Mouse (Mus musculus): ENCODE results near the gene Cib4.

DNA sequence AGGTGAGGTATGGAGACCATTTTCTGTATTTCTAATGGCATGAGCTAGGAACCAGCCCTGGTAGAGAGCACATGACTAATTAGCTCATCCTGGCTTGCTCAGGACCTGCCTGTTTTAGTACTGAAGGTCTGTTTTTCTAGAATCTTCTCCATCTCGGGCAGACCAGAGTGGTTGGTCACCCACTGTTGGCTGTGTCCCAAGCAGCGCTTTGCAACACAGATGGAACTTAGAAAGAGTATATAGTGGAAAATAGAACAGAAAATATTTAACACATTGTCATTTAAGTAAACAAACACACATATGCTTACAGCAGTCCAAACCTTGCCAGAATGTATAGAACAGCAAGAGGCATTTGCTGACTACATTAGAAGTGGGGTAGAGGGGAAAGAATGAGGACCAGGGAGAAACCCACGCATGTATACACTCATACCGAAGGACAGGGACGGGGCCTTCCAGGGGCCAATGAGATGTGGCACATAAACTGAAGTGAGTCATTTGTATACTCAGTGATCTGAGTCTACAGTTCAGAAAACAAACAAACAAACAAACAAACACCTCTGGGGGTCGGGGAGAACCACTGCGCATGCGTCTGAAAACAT lies 105.2 kb downstream of the Cib4 start:
- TF ChIP-seq FLI1 (IDR thresholded peaks at IDR 0.05; ENCODE audit: low read length) (no peak), GATA1 (IDR thresholded peaks at IDR 0.05; ENCODE audit: borderline replicate concordance, low read length) (no peak)

Measured in megakaryocyte, embryonic 14.5 days (primary cell).